Mouse (Mus musculus): ENCODE measurements around the gene 1700034J05Rik.

Gene 1700034J05Rik

GRCm38 (mm10) chr6:146954258-146954657 is at the start of gene 1700034J05Rik:
1700034J05Rik (minus strand) TSS chr6:146954422.
- DNase-seq = no peak

DNA sequence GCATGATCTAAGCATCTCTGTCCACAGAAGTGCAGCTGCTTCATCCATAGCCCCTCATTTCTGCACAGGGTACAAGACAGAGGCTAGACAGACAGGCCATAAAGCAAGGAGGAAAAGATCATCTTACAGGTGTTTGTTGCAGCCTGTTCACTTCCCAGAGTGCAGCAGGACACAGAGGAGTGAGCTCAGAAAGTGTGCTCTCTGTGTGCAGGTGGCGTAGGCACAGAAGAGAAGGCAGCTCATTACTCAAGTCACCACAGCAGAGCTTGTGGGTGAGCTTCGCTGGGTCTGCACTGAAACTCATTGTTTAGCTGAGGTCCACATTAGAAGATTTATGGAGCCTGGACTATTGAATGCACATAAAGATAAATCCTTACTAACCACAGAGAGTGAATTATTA is 45.5 kb upstream of the 1700034J05Rik start:
- no peak for DNase-seq

DNA sequence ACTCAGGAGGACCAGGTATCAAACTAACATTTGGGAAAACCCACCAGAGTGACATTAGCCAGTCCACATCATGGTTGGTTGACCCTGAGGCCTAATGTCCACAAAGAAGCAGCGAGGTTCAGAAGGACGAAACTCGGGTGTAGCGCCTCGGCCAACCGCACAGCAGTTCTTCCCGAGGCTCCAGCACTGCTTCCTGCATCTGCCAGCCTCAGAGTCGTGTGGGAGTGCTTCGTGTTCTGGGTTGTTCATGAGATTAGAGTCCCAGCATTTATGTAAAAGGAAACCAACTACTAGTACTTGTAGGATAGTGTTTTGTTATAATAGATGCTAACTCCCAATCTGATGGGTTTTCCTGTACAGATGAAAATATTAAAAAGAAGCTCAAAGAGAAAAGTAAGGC is 45.1 kb upstream of the 1700034J05Rik start:
- peak; percentile 16 for DNase-seq

GRCm38 (mm10) chr6:146998710-146999109 is 44.5 kb upstream of the 1700034J05Rik start:
- no peak for DNase-seq

DNA sequence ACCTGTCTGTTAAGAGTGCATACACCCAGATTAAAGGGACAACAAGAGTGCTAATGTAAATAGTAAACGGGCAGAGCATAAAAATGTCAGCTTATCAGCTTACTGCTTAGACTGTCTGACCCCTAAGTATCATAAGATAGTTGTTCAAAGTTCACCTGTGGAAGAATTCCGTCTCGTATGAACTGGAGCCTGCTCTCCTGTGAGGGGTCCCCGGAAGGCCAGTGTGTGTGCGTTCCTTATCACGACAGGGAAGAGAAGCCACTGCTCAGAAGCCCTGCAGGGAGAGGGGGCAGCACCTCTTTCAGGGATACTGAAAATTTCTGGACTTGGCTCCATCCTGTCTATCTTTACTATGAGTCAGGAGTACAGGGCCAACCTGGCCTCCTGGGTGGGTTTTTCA is 42.8 kb upstream of the 1700034J05Rik start:
- no peak for DNase-seq

GRCm38 (mm10) chr6:146995878-146996277 is 41.7 kb upstream of the 1700034J05Rik start:
- no peak for DNase-seq

DNA sequence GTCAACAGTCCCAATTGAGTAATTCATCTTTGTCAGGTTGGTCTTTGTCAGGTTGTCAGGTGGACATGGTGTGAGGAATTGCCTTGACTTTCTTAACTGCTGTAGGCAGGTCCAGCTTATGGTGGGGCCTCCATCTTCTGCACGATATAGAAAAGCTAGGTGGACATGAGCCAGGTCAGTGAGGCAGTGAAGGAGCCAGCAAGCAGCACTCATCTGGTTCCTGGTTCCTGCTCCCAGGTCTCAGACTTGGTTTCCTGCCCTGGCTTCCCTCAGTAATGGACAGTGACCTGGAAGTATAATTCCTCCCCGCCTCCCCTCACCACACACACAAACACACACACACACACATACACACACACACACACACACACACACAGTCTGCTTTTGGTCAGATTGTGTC is 41.2 kb upstream of the 1700034J05Rik start:
- no peak for DNase-seq

DNA sequence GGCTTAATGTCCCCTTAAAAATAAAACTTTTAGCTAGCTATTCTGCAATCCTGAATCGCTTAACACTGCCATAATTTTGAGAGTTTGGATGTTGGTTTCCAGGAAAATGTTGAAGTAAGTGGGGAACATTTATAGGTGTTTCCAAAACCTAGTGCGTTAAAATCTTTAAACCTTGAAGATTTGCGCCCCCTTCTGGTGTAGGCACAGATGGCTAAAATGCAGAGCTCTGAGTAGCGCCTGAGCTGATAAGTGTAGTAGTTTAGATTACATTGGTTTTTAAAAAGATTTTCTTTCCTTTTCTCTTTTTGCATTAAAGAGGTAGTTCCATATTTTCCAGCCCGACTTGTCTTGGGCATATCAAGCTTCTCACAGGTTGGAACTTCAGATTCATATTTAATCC is 40.0 kb upstream of the 1700034J05Rik start:
- DNase-seq = peak; percentile 31

DNA sequence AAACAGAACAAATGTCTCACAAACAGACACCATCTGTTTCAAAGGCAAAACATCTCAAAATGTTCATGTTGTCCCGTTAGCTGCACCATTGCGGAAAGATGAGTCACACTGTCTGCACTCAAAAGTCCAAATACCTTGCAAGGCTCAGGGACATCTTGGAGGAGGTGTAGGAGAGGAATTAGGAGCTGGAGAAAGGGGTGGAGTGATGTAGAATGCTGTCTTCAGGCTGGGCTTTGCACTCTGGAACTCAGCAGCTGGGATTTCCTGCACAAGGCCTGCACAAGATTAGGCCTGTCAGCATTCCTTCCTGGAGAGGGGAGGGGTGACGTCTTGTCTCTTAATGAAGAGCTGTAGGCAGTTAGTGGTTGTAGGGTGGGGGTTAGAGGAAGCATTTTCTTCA is 30.3 kb upstream of the 1700034J05Rik start:
- peak; percentile 62 for DNase-seq

GRCm38 (mm10) chr6:146981249-146981835 is 27.1 kb upstream of the 1700034J05Rik start:
- DNase-seq = no peak

GRCm38 (mm10) chr6:146979953-146980352 is 25.7 kb upstream of the 1700034J05Rik start:
- no peak for DNase-seq

- no peak for DNase-seq
Observed at GRCm38 (mm10) chr6:146979115-146979744, 25.0 kb upstream of the 1700034J05Rik start.

- DNase-seq = no peak
Observed at GRCm38 (mm10) chr6:146978691-146979114, 24.5 kb upstream of the 1700034J05Rik start.

DNA sequence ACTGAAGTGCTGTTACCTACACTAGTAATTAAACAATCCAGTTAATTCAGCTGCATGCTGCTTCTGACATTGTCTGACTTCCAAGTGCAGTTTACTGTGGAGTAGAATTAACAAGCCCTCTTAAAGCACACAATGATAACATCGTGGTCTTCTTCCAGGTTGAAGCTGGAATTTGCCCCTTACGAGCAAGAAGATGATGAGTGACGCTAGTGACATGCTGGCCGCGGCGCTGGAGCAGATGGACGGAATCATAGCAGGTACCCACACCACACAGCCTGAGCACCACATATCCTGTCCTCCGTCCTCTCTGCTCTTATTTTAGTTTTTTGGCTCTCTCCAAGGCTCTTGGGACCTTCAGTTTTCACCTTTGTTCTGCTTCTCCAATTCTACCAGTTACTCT is 22.2 kb upstream of the 1700034J05Rik start:
- DNase-seq = no peak

GRCm38 (mm10) chr6:146973830-146974229 is 19.6 kb upstream of the 1700034J05Rik start:
- DNase-seq = no peak

GRCm38 (mm10) chr6:146973406-146973805 is 19.2 kb upstream of the 1700034J05Rik start:
- no peak for DNase-seq

DNA sequence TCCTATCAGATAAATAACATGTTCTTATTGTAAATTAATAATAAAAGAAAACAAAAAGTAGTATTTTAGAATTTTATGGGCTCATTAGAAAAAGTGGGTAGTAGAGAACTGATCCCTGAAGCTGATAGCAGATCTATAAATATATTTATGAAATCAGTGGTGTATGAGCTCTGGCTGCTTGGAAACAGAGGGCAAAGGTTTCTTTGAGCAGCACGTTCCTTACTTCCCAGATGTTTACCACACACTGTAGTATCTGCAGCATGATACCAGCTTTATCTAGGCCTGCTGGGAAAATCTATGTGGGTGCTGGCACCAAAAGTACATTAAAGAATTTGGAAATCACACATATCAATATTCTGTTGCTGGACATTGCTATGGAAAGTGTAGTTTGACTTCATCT is 18.5 kb upstream of the 1700034J05Rik start:
- no peak for DNase-seq

- DNase-seq = no peak
Observed at GRCm38 (mm10) chr6:146972009-146972408, 17.8 kb upstream of the 1700034J05Rik start.

DNA sequence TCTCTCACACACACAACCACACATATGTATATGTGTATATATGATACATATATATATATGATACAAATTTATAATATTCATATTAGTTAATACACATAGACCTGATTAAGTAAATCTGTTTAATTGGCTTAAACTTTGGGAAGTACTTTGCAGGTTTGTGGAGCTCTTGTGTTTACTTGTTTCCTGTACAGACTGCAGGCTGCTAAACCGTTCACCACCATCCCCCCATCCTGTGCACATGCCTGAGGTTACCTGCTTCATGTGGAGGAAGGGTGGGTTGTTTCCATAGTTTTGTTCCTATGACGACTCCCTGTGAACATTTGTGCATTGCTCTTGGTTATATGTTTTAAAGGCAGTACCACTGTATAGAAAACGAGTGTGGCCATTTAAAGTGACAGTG is 17.1 kb upstream of the 1700034J05Rik start:
- DNase-seq = no peak

DNA sequence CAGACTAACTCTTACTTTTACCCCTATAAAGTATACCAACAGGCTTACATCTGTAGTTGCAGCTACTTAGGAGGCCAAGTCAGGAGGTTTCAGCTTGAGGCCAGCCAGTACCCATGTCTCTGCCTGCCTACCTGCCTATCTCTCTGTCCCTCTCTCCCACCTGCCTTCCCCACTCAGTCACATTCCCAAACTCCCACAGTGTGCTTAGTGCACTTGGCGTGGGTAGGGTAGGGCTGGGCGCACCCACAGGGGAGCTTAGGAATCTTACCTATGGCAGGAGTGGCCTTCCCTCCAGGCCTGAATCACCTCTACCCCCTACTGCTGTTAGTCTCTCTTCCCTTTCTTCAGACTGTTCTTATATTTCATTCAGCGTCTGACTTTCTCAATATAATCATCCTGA is 16.6 kb upstream of the 1700034J05Rik start:
- DNase-seq = no peak

- DNase-seq = no peak
Observed at GRCm38 (mm10) chr6:146967836-146968235, 13.6 kb upstream of the 1700034J05Rik start.

DNA sequence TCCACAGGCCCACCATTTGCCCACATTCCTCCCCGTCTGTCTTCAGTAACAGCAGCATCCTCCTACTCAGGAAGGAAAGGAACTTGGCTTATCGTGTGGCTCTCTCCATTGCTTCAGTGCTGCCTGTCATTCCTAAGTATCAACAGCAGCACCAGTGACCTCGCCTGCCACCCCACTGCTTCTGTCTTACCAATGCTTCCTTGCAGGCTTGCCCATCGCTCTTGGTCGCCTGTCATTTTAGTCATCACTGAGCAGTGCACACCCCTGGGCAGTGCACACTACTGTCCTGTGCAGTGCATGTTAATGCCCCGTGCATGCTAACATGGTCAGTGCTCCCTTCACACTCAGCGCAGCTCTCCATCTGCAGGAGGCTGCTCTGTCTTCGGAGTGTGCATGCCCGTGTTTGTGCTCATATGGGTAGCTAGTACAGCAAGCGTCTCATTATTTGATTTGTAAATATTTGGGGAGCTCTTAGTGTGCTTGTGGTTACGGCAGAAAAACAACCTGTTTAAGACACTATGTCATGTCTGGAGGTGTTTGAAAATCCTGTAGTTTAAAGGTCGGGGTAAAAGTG is 12.3 kb upstream of the 1700034J05Rik start:
- no peak for DNase-seq

- no peak for DNase-seq
Observed at GRCm38 (mm10) chr6:146965139-146965772, 11.0 kb upstream of the 1700034J05Rik start.

Measured in layer of hippocampus, adult 9-11 months (tissue).